Mouse (Mus musculus) forebrain, embryonic 15.5 days (tissue): ENCODE data around the gene Palld. TPM values are rescaled to one million over a fixed set of nuclear protein-coding genes. Genes with fewer than 3 reads are reported as not detected.

Source experiments
- ATAC-seq: fragments of 200-750 bp; cut with Nextera tagmentation; replicated peaks from 2 replicates; pipeline ENCODE4 v1.8.0; 2017; ENCODE audit warnings: mild to moderate bottlenecking, moderate TSS enrichment, moderate library complexity
- H3K27ac ChIP-seq: fragments of 300-500 bp; sonication (generic); replicated peaks from 2 replicates; pipeline ENCODE4 v1.5.1; 2015; ENCODE audit warnings: mild to moderate bottlenecking, inconsistent platforms
- H3K27me3 ChIP-seq: fragments of 300-500 bp; sonication (generic); 2 replicates; pipeline ENCODE4 v1.6.1; 2015; ENCODE audit warnings: inconsistent platforms
- H3K36me3 ChIP-seq: fragments of 300-500 bp; sonication (generic); 2 replicates; pipeline ENCODE4 v1.6.1; 2015; ENCODE audit warnings: mild to moderate bottlenecking, inconsistent platforms
- H3K4me1 ChIP-seq: fragments of 300-500 bp; sonication (generic); 2 replicates; pipeline ENCODE4 v1.6.1; 2015; ENCODE audit warnings: inconsistent platforms
- H3K4me2 ChIP-seq: fragments of 300-500 bp; sonication (generic); replicated peaks from 2 replicates; pipeline ENCODE4 v1.6.1; 2015; ENCODE audit warnings: mild to moderate bottlenecking, inconsistent platforms
- H3K4me3 ChIP-seq: fragments of 300-500 bp; sonication (generic); 2 replicates; pipeline ENCODE4 v1.5.1; 2015; ENCODE audit warnings: mild to moderate bottlenecking, inconsistent platforms
- H3K9ac ChIP-seq: fragments of 300-500 bp; sonication (generic); replicated peaks from 2 replicates; pipeline ENCODE4 v1.6.1; 2015; ENCODE audit warnings: mild to moderate bottlenecking, inconsistent platforms
- H3K9me3 ChIP-seq: fragments of 300-500 bp; sonication (generic); 2 replicates; pipeline ENCODE4 v1.6.1; 2016; ENCODE audit warnings: inconsistent platforms
- WGBS: fragments of 180-500 bp; shearing (Covaris S2); methylation state at CpG from one replicate; pipeline ENCODE4 v1.1.7; 2015; ENCODE audit warnings: mixed read lengths; 5-methylcytosine and 5-hydroxymethylcytosine counted together
- polyA plus RNA-seq: library from polyadenylated mRNA; unstranded; fragments of >200 nt; fragmentation: Nextera tagmentation; extraction: Ambion mirVana; gene quantifications from 2 replicates; pipeline ENCODE4 v1.2.1, GENCODE M21; 2015

Gene Palld
- polyA plus RNA-seq, 1 experiment from 2014 or later: 19.4 TPM

DNA sequence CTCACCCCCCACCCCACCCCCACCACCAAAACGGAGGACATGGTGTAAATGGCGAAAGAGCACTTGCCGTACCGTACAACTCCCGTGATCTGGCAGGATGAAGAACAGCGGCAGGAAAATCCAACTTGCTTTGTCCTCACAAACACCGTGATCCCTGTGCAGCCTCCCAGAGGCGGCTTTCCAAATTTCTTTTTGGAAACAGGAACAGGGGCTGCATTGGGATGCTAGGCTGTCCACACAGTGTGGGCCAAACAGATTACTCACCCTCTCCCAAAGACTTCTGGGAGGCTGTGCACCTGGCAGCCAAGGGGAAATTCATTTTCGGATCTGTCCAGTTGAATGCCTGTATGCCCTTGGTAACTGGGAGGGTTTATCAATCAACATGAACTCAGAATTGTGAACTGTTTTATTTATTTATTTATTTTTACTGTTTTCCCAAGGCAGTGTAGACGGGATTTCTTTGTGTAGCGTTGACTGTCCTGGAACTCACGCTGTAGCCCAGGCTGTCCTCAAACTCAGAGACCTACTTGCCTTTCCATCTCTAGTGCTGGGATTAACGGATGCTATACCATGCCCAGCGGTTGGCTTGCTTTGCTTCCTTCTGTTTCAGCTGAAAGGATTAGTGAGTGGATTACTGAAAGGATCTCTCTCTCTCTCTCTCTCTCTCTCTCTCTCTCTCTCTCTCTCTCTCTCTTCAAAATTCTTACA is 422.1 kb downstream of the Palld start:
- ATAC-seq: peak; percentile 29; the same call in 1 of the 2 replicates
- Histone ChIP-seq H3K4me2 (no peak overlapping the region), H3K4me1 (no peaks in the 10 kb centered on the region), H3K27me3 (no peaks in the 10 kb centered on the region), H3K4me3 (no peak overlapping the region), H3K9ac (no peak overlapping the region), H3K9me3 (no peaks in the 10 kb centered on the region), H3K36me3 (no peaks in the 10 kb centered on the region), H3K27ac (no peak overlapping the region)
- 79% methylated on average over 14 of the region's 14 CpGs for WGBS

GRCm38 (mm10) chr8:61479506-61480214 is 422.8 kb downstream of the Palld start:
- peak; percentile 70 for ATAC-seq
- no peak overlapping the region for H3K4me3 ChIP-seq
- H3K27ac ChIP-seq: no peak overlapping the region
- H3K36me3 ChIP-seq: no peaks in the 10 kb centered on the region
- no peaks in the 10 kb centered on the region for H3K4me1 ChIP-seq
- H3K4me2 ChIP-seq: no peak overlapping the region
- no peak overlapping the region for H3K9ac ChIP-seq
- WGBS: 59% methylated on average over 10 of the region's 11 CpGs
- H3K27me3 ChIP-seq: no peaks in the 10 kb centered on the region
- no peaks in the 10 kb centered on the region for H3K9me3 ChIP-seq

DNA sequence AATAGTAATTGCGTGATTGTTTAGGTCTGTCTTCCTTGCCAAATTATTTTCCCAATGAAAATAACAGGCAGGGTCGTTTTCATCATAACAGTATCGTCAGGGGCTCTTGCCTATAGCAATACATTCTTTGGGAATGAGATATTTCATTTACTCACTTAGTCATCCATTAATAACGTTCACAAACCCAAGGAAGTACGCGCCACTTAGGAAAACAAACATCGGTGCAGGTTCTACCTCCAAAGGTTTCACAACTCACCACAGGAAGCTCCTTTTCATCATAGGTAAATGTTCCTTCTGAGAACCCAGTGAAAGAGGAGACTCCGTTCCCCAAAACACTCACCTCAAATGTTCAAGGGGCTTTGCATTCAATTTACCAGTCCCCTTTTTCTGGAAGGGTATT is 423.7 kb downstream of the Palld start:
- Histone ChIP-seq H3K9me3 (no peaks in the 10 kb centered on the region), H3K4me2 (no peak overlapping the region), H3K4me3 (no peak overlapping the region), H3K27me3 (no peaks in the 10 kb centered on the region), H3K27ac (no peak overlapping the region), H3K4me1 (no peaks in the 10 kb centered on the region), H3K9ac (no peak overlapping the region), H3K36me3 (no peaks in the 10 kb centered on the region)
- WGBS: 69% methylated on average over 8 of the region's 8 CpGs
- ATAC-seq: no peak

- no peaks in the 10 kb centered on the region for H3K27me3 ChIP-seq
- H3K4me1 ChIP-seq: no peaks in the 10 kb centered on the region
- WGBS: 91% methylated on average over 4 of the region's 4 CpGs
- H3K9me3 ChIP-seq: no peaks in the 10 kb centered on the region
- H3K27ac ChIP-seq: no peak overlapping the region
- H3K9ac ChIP-seq: no peak overlapping the region
- ATAC-seq: no peak
- no peak overlapping the region for H3K4me2 ChIP-seq
- H3K36me3 ChIP-seq: no peaks in the 10 kb centered on the region
- no peak overlapping the region for H3K4me3 ChIP-seq
Observed at GRCm38 (mm10) chr8:61478150-61478549, 424.3 kb downstream of the Palld start.

DNA sequence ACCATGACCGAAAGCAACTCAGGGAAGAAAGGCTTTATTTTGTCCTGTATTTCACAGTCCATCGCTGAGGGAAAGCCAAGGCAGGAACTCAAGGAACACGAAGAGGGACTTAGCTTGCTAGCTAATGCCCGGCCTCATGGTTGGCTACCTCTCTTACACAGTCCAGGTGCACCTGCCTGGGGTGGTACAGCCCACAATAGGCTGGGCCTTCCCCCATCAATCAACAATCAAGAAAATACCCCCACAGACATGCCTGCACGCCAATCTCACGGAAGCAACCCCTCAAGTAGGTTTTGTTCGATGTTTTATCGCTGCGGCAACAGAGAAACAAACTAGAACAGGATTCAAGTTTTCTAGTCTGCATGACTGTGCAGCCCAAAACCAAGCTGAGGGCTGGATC is 426.3 kb downstream of the Palld start:
- H3K27ac ChIP-seq: no peak overlapping the region
- no peaks in the 10 kb centered on the region for H3K27me3 ChIP-seq
- no peaks in the 10 kb centered on the region for H3K36me3 ChIP-seq
- 88% methylated on average over 9 of the region's 9 CpGs for WGBS
- ATAC-seq: no peak
- no peak overlapping the region for H3K4me2 ChIP-seq
- H3K4me1 ChIP-seq: no peaks in the 10 kb centered on the region
- no peak overlapping the region for H3K9ac ChIP-seq
- H3K9me3 ChIP-seq: no peaks in the 10 kb centered on the region
- H3K4me3 ChIP-seq: no peak overlapping the region

DNA sequence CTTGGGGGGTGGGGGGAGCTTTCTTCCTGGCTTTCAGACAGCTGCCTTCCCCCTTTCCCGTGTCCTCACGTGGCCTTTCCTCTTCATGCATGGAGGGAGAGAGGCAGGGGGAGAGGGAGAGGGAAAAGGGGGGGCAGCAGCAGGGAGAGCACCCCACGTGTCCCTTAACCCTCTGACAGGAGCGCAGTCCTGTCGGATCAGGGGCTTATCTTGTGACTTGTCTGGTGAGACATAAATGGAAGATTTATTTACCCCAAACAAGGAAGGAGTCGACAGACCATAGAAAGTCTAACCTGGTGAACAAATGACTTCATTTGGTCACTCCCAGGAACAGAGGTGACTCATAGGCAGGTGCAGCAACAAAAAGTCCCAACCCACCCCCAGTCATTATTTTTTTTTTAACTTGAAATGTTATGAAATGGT is 427.2 kb downstream of the Palld start:
- ATAC-seq: no peak
- Histone ChIP-seq H3K4me3 (no peak overlapping the region), H3K27me3 (no peaks in the 10 kb centered on the region), H3K36me3 (no peaks in the 10 kb centered on the region), H3K9me3 (no peaks in the 10 kb centered on the region), H3K4me1 (no peaks in the 10 kb centered on the region), H3K27ac (no peak overlapping the region), H3K9ac (no peak overlapping the region), H3K4me2 (no peak overlapping the region)
- 76% methylated on average over 6 of the region's 6 CpGs for WGBS

DNA sequence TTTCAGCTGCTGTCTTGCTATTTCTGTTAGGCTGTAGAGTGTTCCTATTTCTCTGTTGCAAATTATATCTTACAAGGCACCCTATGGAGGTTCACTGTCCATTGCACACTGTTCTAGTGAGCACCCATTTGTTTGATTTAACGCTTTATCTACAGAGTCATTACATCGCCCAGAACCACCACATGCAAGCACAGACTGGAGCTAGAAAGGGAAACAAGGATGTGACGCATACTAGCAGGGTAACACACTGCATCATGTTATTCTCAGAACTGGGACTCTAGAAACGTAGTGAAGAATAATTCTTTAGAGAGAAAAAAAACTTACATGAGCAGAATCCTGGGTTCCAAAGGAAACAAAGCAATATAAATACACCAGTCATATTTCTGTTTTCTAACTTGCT is 432.3 kb downstream of the Palld start:
- ATAC-seq: no peak
- Histone ChIP-seq H3K4me1 (peaks cover 14% of the 10 kb centered on the region), H3K4me2 (no peak overlapping the region), H3K9ac (no peak overlapping the region), H3K36me3 (no peaks in the 10 kb centered on the region), H3K4me3 (no peak overlapping the region), H3K9me3 (no peaks in the 10 kb centered on the region), H3K27me3 (no peaks in the 10 kb centered on the region), H3K27ac (no peak overlapping the region)
- WGBS: 87% methylated on average over 4 of the region's 4 CpGs

DNA sequence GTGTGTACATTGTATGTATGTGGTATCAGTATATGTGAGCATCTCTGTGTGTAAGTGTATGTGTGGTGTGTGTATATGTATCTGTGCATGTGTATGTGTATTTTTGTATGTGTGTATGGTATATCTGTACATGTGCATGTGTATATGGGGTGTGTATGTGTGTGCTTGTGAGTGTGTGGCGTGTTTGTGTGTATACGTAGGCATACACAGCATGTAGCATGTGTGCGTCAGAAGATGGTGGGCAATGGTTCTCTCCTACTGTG is 435.0 kb downstream of the Palld start:
- H3K9ac ChIP-seq: no peak overlapping the region
- H3K9me3 ChIP-seq: no peaks in the 10 kb centered on the region
- peaks cover 14% of the 10 kb centered on the region for H3K4me1 ChIP-seq
- peak; percentile 16; the same call in 1 of the 2 replicates for ATAC-seq
- H3K27ac ChIP-seq: no peak overlapping the region
- WGBS: 94% methylated on average over 3 of the region's 3 CpGs
- H3K4me3 ChIP-seq: no peak overlapping the region
- H3K36me3 ChIP-seq: no peaks in the 10 kb centered on the region
- H3K4me2 ChIP-seq: no peak overlapping the region
- H3K27me3 ChIP-seq: no peaks in the 10 kb centered on the region

GRCm38 (mm10) chr8:61466696-61467552 is 435.6 kb downstream of the Palld start:
- no peak overlapping the region for H3K4me2 ChIP-seq
- no peaks in the 10 kb centered on the region for H3K9me3 ChIP-seq
- WGBS: 72% methylated on average over 15 of the region's 15 CpGs
- H3K4me3 ChIP-seq: no peak overlapping the region
- H3K9ac ChIP-seq: no peak overlapping the region
- H3K4me1 ChIP-seq: peaks cover 14% of the 10 kb centered on the region
- H3K27ac ChIP-seq: no peak overlapping the region
- ATAC-seq: peak; percentile 13; the same call in 1 of the 2 replicates
- no peaks in the 10 kb centered on the region for H3K27me3 ChIP-seq
- no peaks in the 10 kb centered on the region for H3K36me3 ChIP-seq

GRCm38 (mm10) chr8:61464393-61464792 is 438.1 kb downstream of the Palld start:
- WGBS: 79% methylated on average over 2 of the region's 2 CpGs

DNA sequence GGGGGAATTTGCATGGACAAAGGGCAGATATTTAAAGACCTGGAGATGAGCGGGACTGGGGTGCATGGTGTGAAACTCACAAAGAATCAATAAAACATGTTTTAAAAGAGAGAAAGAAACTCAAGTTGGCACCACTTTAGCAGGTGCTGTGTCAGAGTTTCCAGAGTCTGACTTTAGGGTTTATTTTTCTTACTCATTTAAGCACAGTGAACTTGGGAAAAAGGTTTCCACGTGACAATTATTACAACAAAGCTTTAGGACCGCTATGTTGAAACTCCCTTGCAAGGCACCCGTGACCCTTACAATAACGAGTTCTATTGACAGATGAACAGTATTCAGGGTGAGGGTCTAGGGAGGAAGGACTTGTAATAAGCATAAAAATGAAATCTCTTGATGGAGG is 440.3 kb downstream of the Palld start:
- Histone ChIP-seq H3K27ac (no peak overlapping the region), H3K4me3 (no peak overlapping the region), H3K9ac (no peak overlapping the region), H3K27me3 (no peaks in the 10 kb centered on the region), H3K4me2 (no peak overlapping the region), H3K4me1 (peaks cover 6% of the 10 kb centered on the region; the same call in 1 of the 2 replicates), H3K36me3 (no peaks in the 10 kb centered on the region), H3K9me3 (no peaks in the 10 kb centered on the region)
- 58% methylated on average over 5 of the region's 5 CpGs for WGBS
- ATAC-seq: no peak

More at GRCm38 (mm10) chr8:61464393-61464792, 438.1 kb downstream of the Palld start:
- Histone ChIP-seq H3K27ac (no peak overlapping the region), H3K9me3 (no peaks in the 10 kb centered on the region), H3K9ac (no peak overlapping the region), H3K4me2 (no peak overlapping the region), H3K36me3 (no peaks in the 10 kb centered on the region), H3K4me3 (no peak overlapping the region), H3K4me1 (peaks cover 14% of the 10 kb centered on the region), H3K27me3 (no peaks in the 10 kb centered on the region)
- no peak for ATAC-seq
